Mouse (Mus musculus) urinary bladder, postnatal 4 days (tissue): ENCODE data around the gene Tmem35b.

Source experiments
- DNase-seq, 2 experiments: peaks; one replicate each; pipeline ENCODE4 v3.0.0; 2021 to 2022; ENCODE audit warnings: low spot score in 2 of 2

Gene Tmem35b

DNA sequence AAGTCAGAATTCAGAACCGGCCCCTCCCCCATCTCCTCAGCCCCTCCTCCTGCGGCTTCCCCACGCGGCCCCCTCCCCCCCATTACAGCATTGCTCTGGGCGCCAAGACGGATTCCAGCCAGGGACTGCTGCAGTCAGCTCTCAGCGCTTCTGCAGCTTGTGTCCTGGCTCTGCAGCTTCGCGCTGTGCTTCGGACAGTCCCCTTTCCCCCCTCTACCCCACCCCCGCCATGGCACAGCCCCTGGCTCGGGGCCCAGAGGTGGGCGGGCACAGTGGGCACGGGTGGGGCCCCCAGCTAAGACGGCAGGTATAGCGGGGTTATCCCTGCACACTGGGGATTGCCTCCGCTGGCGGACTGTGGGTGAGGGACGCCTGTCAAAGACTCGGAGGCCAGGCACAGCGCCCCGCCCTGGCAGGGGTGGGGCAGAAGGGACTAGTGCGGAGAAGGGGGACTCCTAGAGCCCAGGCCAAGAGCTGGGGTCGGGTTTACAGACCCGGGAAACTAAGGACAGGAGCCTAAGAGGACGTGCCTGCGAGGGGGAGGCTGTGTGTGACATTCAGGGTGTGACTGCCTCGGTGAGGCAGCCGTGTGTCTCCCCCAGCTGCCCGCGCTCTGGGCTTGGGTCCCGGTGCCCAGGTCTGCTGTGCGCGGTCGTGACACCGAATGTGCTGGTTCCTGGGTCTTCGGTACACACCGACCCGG is 44.9 kb downstream of the Tmem35b start:
- DNase-seq: peak in 1 of 2 experiments; percentile 22

GRCm38 (mm10) chr4:127168914-127169345 is 45.4 kb downstream of the Tmem35b start, which contains the start of gene Dlgap3:
Gene Dlgap3, plus strand, starts transcription at chr4:127169204.
- peak in 1 of 2 experiments; percentile 22 for DNase-seq

- DNase-seq: no peak
Measured at GRCm38 (mm10) chr4:127169346-127170221, 46.1 kb downstream of the Tmem35b start.

- no peak for DNase-seq
Measured at GRCm38 (mm10) chr4:127170866-127171265, 47.4 kb downstream of the Tmem35b start.

DNA sequence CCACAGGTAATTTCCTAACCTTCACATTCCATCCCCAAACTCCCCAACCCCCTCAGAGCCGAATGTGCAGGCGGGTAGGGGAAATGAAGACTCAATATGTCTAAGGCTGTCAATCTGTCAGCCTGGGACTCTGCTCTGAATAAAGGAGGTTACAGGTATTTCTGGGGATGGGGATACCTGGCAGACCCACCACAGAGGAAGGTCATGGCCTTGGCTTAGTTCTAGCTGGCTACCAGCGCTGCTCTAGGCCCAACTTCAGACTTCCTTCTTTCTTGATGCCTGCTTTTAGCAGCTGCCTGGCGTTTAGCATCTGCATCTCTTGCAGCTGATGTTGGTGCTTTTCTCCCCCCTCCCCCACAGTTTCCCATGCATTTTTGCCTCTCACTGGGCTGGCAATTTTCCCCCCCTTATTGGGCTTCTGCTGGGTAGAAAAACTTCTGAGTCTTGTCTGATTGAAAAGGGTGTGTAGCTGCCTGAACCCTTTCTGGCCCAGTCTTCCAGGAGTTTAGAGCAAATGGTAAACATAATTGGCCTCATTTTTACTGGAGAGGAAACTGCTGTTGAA is 47.9 kb downstream of the Tmem35b start:
- DNase-seq: no peak

GRCm38 (mm10) chr4:127172119-127172518 is 48.6 kb downstream of the Tmem35b start:
- no peak for DNase-seq

GRCm38 (mm10) chr4:127172614-127173013 is 49.1 kb downstream of the Tmem35b start:
- no peak for DNase-seq

DNA sequence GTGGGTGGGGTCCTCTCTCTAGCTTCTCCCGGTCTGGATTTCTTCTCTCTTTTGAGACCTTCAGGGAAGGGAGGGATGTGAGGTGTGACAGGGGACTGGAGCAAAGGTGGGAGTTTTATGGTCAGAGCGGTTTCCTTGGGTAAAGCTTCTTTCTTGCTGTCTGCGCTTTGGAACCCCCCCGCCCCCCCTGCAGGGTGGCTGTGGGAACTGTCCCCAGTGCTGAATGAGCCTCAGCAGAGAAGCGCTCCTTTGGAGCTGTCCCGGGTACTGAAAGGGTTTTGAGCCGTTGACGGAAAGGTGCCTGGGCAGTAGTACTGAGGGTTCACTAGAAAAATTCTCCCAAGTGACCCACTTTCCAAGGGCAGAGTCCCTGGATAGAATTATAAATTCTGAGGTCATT is 50.0 kb downstream of the Tmem35b start:
- DNase-seq: peak; percentile 58 to 71

- DNase-seq: no peak
Measured at GRCm38 (mm10) chr4:127174075-127174899, 50.8 kb downstream of the Tmem35b start.

DNA sequence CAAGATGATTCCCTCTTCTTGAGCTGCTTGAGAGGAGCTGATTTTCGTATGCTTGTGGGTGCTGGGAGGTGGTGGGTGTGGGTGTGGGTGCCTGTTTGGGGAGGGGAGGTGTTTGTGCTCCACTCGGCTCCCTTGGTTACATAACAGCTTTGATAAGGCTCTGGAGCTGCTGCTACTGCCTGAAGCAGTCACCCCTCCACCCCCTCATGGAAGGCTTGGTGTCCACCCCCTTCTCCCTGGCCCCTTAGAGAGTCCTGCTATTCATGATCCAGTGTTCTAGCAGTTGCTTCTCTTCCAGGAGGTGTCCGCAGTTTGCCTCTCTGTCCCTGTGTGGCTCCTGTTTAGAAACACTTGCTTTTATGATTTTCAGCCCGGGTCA is 51.4 kb downstream of the Tmem35b start:
- no peak for DNase-seq

- no peak for DNase-seq
Measured at GRCm38 (mm10) chr4:127177961-127178360, 54.5 kb downstream of the Tmem35b start.

- no peak for DNase-seq
Measured at GRCm38 (mm10) chr4:127178671-127179070, 55.2 kb downstream of the Tmem35b start.
